Mouse (Mus musculus) spleen, adult 2 months (tissue): ENCODE measurements around the gene Eif2d.

ENCODE experiments used
- CTCF ChIP-seq: fragments of 200-500 bp; IDR thresholded peaks from 2 replicates; pipeline ENCODE4 v1.5.1; 2011; ENCODE audit warnings: mild to moderate bottlenecking, inconsistent platforms; ENCODE audit not compliant: insufficient read depth, insufficient read length, insufficient replicate concordance; ENCODE audit errors: extremely low read depth
- POLR2A ChIP-seq: fragments of 200-500 bp; IDR thresholded peaks from 2 replicates; pipeline ENCODE4 v1.6.1; 2011; ENCODE audit warnings: low read depth, low read length, inconsistent platforms

GRCm38 (mm10) chr1:131184253-131184955 is 31.4 kb downstream of the Eif2d start:
- TF ChIP-seq CTCF, result no peak
- TF ChIP-seq POLR2A, result no peak
